Mouse (Mus musculus) MEL (cell line): ENCODE measurements at regions not wholly inside any gene's neighbourhood (a gene's known extent, or its start where the extent isn't known, plus 50 kb on each side); places are given as distances from the start of the nearest gene placed in this dataset.

ENCODE experiments used
- CTCF ChIP-seq, 3 experiments: IDR thresholded peaks in 2 of 3; conservative IDR thresholded peaks in 1 of 3; 2 replicates each; pipeline ENCODE4 v1.5.1; 2011 to 2012; ENCODE audit warnings: low read length in 3 of 3, low read depth in 2 of 3, mild to moderate bottlenecking in 2 of 3, improper control_type of control experiment in 1 of 3, inconsistent platforms in 1 of 3, mixed read lengths in 1 of 3, moderate library complexity in 1 of 3; ENCODE audit not compliant: control insufficient read depth in 1 of 3, insufficient read depth in 1 of 3, poor library complexity in 1 of 3, severe bottlenecking in 1 of 3
- NRF1 ChIP-seq: IDR thresholded peaks from 2 replicates; pipeline ENCODE4 v1.6.1; 2014; ENCODE audit warnings: low read depth, mild to moderate bottlenecking, inconsistent platforms, low read length, improper control_type of control experiment, moderate library complexity; ENCODE audit not compliant: poor library complexity, insufficient read depth, severe bottlenecking
- POLR2AphosphoS2 ChIP-seq: IDR thresholded peaks from 2 replicates; pipeline ENCODE4 v1.6.1; 2011; ENCODE audit warnings: low read length, improper control_type of control experiment
- TBP ChIP-seq: IDR thresholded peaks from 2 replicates; pipeline ENCODE4 v1.8.0; 2011; ENCODE audit warnings: low read depth, low read length, improper control_type of control experiment

DNA sequence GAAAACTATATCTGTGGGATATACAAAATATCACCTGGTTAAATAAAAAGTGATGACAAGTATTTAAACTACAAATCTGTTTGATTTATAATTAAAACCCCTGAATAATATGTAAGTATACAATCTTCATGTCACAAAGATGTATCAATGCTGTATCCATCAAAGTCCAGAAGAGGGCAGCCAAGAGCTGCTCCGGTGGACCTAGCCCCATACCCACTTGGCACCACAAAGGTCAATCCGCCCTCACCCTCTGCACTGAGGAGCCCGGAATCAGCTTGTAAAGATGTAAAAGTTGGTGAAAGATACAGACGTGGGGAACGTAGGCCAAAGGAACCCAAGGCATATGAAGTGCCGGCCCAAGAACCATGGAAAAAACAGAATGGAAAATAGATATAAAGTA is 123.1 kb upstream of the Slc22a22 start:
- TF ChIP-seq TBP = no peak
- TF ChIP-seq POLR2AphosphoS2 = no peak
- no peak for TF ChIP-seq NRF1
- TF ChIP-seq CTCF (IDR thresholded peaks at IDR 0.05 in 2 of 3, conservative IDR thresholded peaks at IDR 0.05 in 1 of 3; ENCODE audit: control insufficient read depth in 1 of 3, insufficient read depth in 1 of 3, low read depth in 2 of 3, low read length in 3 of 3, poor library complexity in 1 of 3, severe bottlenecking in 1 of 3) = peak; percentile 89 to 90 (median 89)
